Mouse (Mus musculus) brain, embryonic 14.5 days (tissue): ENCODE measurements around the gene Immp2l. TPM values are rescaled to one million over a fixed set of nuclear protein-coding genes. Genes with fewer than 3 reads are reported as not detected.

Experiments used
- DNase-seq: peaks from one replicate; pipeline ENCODE4 v3.0.0-alpha.2; 2011; ENCODE audit warnings: low read depth
- CTCF ChIP-seq: fragments of 200-500 bp; IDR thresholded peaks from 2 replicates; pipeline ENCODE4 v1.5.1; 2012; ENCODE audit warnings: inconsistent platforms, mild to moderate bottlenecking, moderate library complexity, borderline replicate concordance; ENCODE audit not compliant: insufficient read depth, insufficient read length; ENCODE audit errors: extremely low read depth
- POLR2A ChIP-seq: fragments of 200-500 bp; IDR thresholded peaks from 2 replicates; pipeline ENCODE4 v1.6.1; 2012; ENCODE audit warnings: mild to moderate bottlenecking, inconsistent platforms, borderline replicate concordance; ENCODE audit not compliant: poor library complexity, insufficient read depth, insufficient read length, severe bottlenecking; ENCODE audit errors: extremely low read depth
- polyA plus RNA-seq: library from polyadenylated mRNA; depleted of rRNA; stranded (reverse); fragments of >200 nt; gene quantifications from 2 replicates; pipeline ENCODE4 v1.2.3, GENCODE M21; 2012

The Immp2l gene
- polyA plus RNA-seq, 1 experiment: 3.5 TPM

GRCm38 (mm10) chr12:41417099-41417498 is 393.2 kb downstream of the Immp2l start:
- TF ChIP-seq POLR2A (no peak), CTCF (no peak)
- peak; percentile 27 for DNase-seq

DNA sequence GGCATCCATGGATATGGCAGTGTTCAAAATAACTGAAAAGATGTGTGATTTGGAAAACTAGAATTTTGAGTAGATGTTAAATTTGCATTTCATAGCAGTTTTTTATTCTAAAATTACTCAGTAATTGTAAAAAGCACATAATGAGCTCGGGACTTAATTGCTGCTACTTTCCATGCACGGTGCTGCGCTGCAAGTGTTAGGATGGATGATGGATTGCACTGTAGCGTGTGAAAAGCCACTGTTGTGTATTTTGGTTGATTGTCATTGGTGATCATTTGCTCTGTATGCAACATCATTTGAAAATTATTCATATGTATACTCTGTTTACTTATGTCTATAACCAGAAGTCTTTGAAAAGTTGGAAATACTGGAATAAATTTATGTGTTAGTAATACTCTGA is 394.1 kb downstream of the Immp2l start:
- no peak for DNase-seq
- TF ChIP-seq POLR2A (no peak), CTCF (no peak)

DNA sequence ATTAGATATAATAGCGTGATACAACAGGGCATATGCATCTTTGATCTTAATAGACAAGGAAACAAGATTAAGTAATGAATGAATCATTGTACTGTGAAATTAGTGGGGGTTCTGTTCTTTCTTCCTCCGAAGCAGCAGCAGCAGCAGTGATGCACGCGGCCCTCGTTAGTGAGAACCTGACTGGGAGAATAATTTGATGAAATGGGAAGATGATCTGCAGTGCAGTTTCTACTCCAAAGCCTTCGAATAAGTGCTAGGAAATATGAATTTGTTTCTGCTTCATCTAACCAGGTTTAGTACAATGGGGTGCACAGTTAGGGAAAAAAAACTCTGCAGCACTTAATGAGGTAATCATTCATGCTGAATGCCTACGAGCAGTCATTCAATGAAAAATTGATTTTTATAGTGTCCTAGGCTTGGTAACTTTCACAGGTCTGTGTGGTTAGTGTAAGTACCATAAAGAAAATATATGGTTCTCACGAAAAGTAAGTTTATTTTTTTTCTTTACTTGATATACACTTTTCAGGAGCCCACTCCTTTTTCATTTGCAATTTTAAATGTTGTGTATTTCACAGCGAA is 401.3 kb downstream of the Immp2l start:
- DNase-seq: peak; percentile 65
- TF ChIP-seq CTCF (no peak), POLR2A (no peak)

DNA sequence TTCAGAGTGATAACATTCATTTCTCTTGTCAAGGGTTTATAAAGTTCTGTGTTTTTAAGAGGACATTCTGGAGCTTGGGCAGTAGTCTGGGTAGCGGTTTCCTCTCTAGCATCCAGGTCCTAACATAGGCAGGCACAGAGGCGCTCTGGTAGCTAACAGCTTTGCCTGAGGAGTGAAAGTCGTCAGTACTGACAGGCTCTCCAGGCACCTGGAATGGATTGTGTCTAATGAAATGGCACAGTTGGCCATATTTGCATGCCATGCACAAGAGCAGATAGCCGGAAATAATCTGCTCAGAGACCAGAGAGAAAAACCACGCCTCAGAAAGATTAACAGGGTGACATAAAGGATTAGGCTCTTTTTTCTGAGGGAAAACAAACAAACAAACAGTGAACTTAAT is 403.6 kb downstream of the Immp2l start:
- DNase-seq: peak; percentile 74
- TF ChIP-seq POLR2A (no peak), CTCF (no peak)

- DNase-seq: no peak
- no peak for TF ChIP-seq POLR2A
- TF ChIP-seq CTCF: no peak
Observed at GRCm38 (mm10) chr12:41428806-41429205, 404.9 kb downstream of the Immp2l start.

- no peak for DNase-seq
- TF ChIP-seq POLR2A (no peak), CTCF (no peak)
Observed at GRCm38 (mm10) chr12:41436206-41436985, 412.5 kb downstream of the Immp2l start.

DNA sequence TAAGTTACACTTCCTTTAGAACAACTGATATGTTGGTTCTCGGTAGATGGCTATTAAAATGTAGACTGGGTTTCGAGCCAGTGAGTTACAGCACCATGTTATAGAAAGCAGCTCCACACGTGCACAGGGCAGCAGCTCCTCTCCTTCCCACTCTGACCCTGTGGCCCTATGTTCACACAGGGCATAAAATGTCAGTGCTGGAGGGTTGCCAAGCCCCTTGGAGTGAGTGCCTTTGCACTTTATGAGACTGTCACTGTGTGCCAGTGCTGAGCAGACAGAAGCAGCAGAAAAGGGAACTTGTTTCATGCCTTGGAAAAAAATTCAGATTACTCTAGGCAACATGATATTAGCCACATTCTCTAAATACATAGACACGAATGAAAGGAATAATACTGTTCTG is 414.6 kb downstream of the Immp2l start:
- DNase-seq: peak; percentile 59
- no peak for TF ChIP-seq CTCF
- no peak for TF ChIP-seq POLR2A

DNA sequence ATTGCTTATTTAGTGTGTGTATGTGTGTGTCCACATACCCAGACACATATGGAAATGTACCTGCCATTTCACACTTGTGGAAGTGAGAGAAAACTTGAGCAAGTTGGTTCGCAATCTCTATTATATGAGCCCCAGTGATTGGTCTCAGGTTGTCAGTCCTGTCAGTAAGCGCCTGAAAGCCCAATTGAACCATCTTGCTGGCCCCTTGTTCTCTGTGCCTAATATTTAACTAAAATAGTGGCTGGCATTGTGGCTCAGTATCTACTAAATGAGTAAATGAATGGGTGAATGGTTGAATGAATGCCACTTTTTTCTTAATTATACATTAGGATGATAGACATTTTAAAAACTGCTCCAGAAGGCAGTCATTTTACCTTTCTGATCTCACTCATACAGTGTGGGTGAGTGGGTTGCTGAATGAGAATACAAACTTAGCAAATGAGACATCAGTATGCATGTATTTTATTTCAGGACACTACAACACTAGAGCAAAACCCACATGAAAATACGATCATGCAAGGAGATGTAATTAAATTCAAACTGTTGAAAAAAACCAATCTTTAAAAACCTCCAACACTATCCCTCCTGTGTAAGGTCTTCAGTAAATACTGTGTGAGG is 444.6 kb downstream of the Immp2l start:
- TF ChIP-seq CTCF: no peak
- TF ChIP-seq POLR2A: no peak
- DNase-seq: peak; percentile 56

- peak; percentile 57 for DNase-seq
- TF ChIP-seq POLR2A (no peak), CTCF (no peak)
Observed at GRCm38 (mm10) chr12:41469096-41469801, 445.4 kb downstream of the Immp2l start.

GRCm38 (mm10) chr12:41481486-41481885 is 457.6 kb downstream of the Immp2l start:
- TF ChIP-seq POLR2A: no peak
- no peak for TF ChIP-seq CTCF
- DNase-seq: no peak

DNA sequence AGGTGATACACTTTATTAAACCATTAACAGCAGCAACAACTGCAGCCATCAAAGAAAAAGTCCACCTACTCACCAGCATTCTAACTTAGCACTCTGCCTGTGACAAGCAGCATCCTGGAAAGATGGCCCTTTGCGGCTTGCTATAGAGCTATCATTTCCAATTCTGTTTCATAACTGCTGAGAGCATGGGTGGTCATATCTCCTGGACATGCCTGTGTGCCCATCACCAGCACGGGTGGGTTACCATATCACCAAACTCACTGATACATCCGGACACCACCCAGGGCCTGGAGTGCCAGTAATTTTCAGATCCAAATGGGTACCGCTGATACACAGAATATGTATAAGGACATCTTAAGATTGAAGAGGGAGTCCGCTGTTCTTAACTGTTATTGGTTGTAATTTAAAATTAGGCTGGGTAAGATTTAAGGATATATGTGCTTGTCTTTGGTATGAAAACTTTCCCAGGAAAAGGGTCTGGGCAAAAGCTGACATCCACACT is 459.3 kb downstream of the Immp2l start:
- DNase-seq: peak; percentile 37
- TF ChIP-seq CTCF (no peak), POLR2A (no peak)

GRCm38 (mm10) chr12:41483593-41484451 is 459.9 kb downstream of the Immp2l start:
- TF ChIP-seq CTCF: no peak
- no peak for TF ChIP-seq POLR2A
- peak; percentile 86 for DNase-seq
